Mouse (Mus musculus) midbrain, embryonic 14.5 days (tissue): ENCODE results near the gene Dph3. TPM values are rescaled to one million over a fixed set of nuclear protein-coding genes. Genes with fewer than 3 reads are reported as not detected.
A peak's percentile ranks its signal among the peaks of the same experiment; 100 is the strongest.

Source experiments
- ATAC-seq: fragments of 200-750 bp; cut with Nextera tagmentation; 2 replicates; pipeline ENCODE4 v1.8.0; 2017; ENCODE audit warnings: moderate number of reproducible peaks, moderate library complexity; ENCODE audit not compliant: low FRiP score, low TSS enrichment
- DNase-seq: peaks from one replicate; pipeline ENCODE4 v3.0.0-alpha.2; 2015
- H3K27ac ChIP-seq: fragments of 300-500 bp; sonication (generic); replicated peaks from 2 replicates; pipeline ENCODE4 v1.5.1; 2014; ENCODE audit warnings: mild to moderate bottlenecking, low read depth, low read length, moderate library complexity
- H3K27me3 ChIP-seq: fragments of 300-500 bp; sonication (generic); 2 replicates; pipeline ENCODE4 v1.6.1; 2014; ENCODE audit warnings: low read length, control low read depth, mixed read lengths; ENCODE audit not compliant: control insufficient read depth, insufficient read depth
- H3K36me3 ChIP-seq: fragments of 300-500 bp; sonication (generic); 2 replicates; pipeline ENCODE4 v1.6.1; 2014; ENCODE audit warnings: low read length, control low read depth; ENCODE audit not compliant: control insufficient read depth, insufficient read depth
- H3K4me1 ChIP-seq: fragments of 300-500 bp; sonication (generic); 2 replicates; pipeline ENCODE4 v1.6.1; 2014; ENCODE audit warnings: mild to moderate bottlenecking, antibody characterized with exemption, low read length, control low read depth; ENCODE audit not compliant: control insufficient read depth, insufficient read depth
- H3K4me2 ChIP-seq: fragments of 300-500 bp; sonication (generic); 2 replicates; pipeline ENCODE4 v1.6.1; 2014; ENCODE audit warnings: mild to moderate bottlenecking, low read length, moderate library complexity
- H3K4me3 ChIP-seq: fragments of 300-500 bp; sonication (generic); replicated peaks from 2 replicates; pipeline ENCODE4 v1.5.1; 2014; ENCODE audit warnings: low read depth, low read length
- H3K9ac ChIP-seq: fragments of 300-500 bp; sonication (generic); replicated peaks from 2 replicates; pipeline ENCODE4 v1.6.1; 2014; ENCODE audit warnings: mild to moderate bottlenecking, low read length, moderate library complexity
- H3K9me3 ChIP-seq: fragments of 300-500 bp; sonication (generic); 2 replicates; pipeline ENCODE4 v1.6.1; 2016; ENCODE audit warnings: low read length, control low read depth, mixed read lengths; ENCODE audit not compliant: control insufficient read depth
- WGBS: fragments of 180-500 bp; shearing (Covaris S2); extraction: QIAGEN DNeasy Blood & Tissue Kit; methylation state at CpG from one replicate; pipeline ENCODE4 v1.1.7; 2014; 5-methylcytosine and 5-hydroxymethylcytosine counted together
- polyA plus RNA-seq: library from polyadenylated mRNA; unstranded; fragments of >200 nt; fragmentation: Nextera tagmentation; extraction: Ambion mirVana; gene quantifications from 2 replicates; pipeline ENCODE4 v1.2.1, GENCODE M21; 2014

Dph3 gene
- polyA plus RNA-seq, 1 experiment from 2014 or later, result 93.2 TPM

GRCm38 (mm10) chr14:32081026-32081425, 4.5 kb downstream of the Dph3 start:
- ATAC-seq (no peak), DNase-seq (no peak)
- Histone ChIP-seq H3K9me3 (no peaks in the 10 kb centered on the region), H3K4me2 (no peak overlapping the region), H3K27me3 (no peaks in the 10 kb centered on the region), H3K4me3 (no peak overlapping the region), H3K9ac (no peak overlapping the region), H3K4me1 (peaks cover 10% of the 10 kb centered on the region), H3K36me3 (peaks cover 27% of the 10 kb centered on the region), H3K27ac (no peak overlapping the region)
- 86% methylated on average over 10 of the region's 10 CpGs for WGBS

GRCm38 (mm10) chr14:32076896-32077575, 8.5 kb downstream of the Dph3 start:
- 56% methylated on average over 8 of the region's 8 CpGs for WGBS
- Histone ChIP-seq H3K27me3 (no peaks in the 10 kb centered on the region), H3K9ac (no peak overlapping the region), H3K4me1 (no peaks in the 10 kb centered on the region), H3K36me3 (peaks cover 16% of the 10 kb centered on the region), H3K4me2 (no peak overlapping the region), H3K4me3 (no peak overlapping the region), H3K27ac (no peak overlapping the region), H3K9me3 (no peaks in the 10 kb centered on the region)
- no peak; the same call in 1 of the 2 replicates for ATAC-seq
- peak; percentile 85 for DNase-seq

GRCm38 (mm10) chr14:32073901-32074300, 11.6 kb downstream of the Dph3 start:
- no peak overlapping the region for H3K4me2 ChIP-seq
- H3K27ac ChIP-seq, result no peak overlapping the region
- H3K9me3 ChIP-seq, result no peaks in the 10 kb centered on the region
- no peaks in the 10 kb centered on the region for H3K4me1 ChIP-seq
- no peaks in the 10 kb centered on the region for H3K27me3 ChIP-seq
- H3K9ac ChIP-seq, result 0 out of 2 replicates have a peak overlapping the region, but pooled peaks have one; percentile 12
- H3K36me3 ChIP-seq, result no peaks in the 10 kb centered on the region
- no peak overlapping the region for H3K4me3 ChIP-seq
- 73% methylated on average over 7 of the region's 7 CpGs for WGBS
- ATAC-seq (no peak), DNase-seq (no peak)

- Histone ChIP-seq H3K9ac (0 out of 2 replicates have a peak overlapping the region, but pooled peaks have one; percentile 12), H3K4me2 (no peak overlapping the region), H3K36me3 (no peaks in the 10 kb centered on the region), H3K27me3 (no peaks in the 10 kb centered on the region), H3K4me1 (no peaks in the 10 kb centered on the region), H3K9me3 (no peaks in the 10 kb centered on the region), H3K27ac (no peak overlapping the region), H3K4me3 (no peak overlapping the region)
- DNase-seq, result no peak
- no peak for ATAC-seq
- 55% methylated on average over 8 of the region's 8 CpGs for WGBS
Measured at GRCm38 (mm10) chr14:32073211-32073685, 12.3 kb downstream of the Dph3 start.

GRCm38 (mm10) chr14:32072807-32073206, 12.7 kb downstream of the Dph3 start:
- Histone ChIP-seq H3K4me3 (no peak overlapping the region), H3K27ac (no peak overlapping the region), H3K36me3 (no peaks in the 10 kb centered on the region), H3K27me3 (no peaks in the 10 kb centered on the region), H3K4me2 (no peak overlapping the region), H3K9me3 (no peaks in the 10 kb centered on the region), H3K9ac (no peak overlapping the region), H3K4me1 (no peaks in the 10 kb centered on the region)
- ATAC-seq, result no peak
- no peak for DNase-seq

- ATAC-seq (no peak), DNase-seq (no peak)
- H3K9me3 ChIP-seq, result no peaks in the 10 kb centered on the region; the same call in 1 of the 2 replicates
- no peaks in the 10 kb centered on the region for H3K27me3 ChIP-seq
- H3K9ac ChIP-seq, result no peak overlapping the region
- H3K4me1 ChIP-seq, result no peaks in the 10 kb centered on the region
- H3K27ac ChIP-seq, result no peak overlapping the region
- H3K4me2 ChIP-seq, result no peak overlapping the region
- 87% methylated on average over 4 of the region's 4 CpGs for WGBS
- no peaks in the 10 kb centered on the region for H3K36me3 ChIP-seq
- no peak overlapping the region for H3K4me3 ChIP-seq
Measured at GRCm38 (mm10) chr14:32061398-32061797, 24.1 kb downstream of the Dph3 start.

GRCm38 (mm10) chr14:32057664-32058063, 27.9 kb downstream of the Dph3 start:
- 89% methylated on average over 4 of the region's 4 CpGs for WGBS
- H3K4me2 ChIP-seq, result no peak overlapping the region
- no peak overlapping the region for H3K9ac ChIP-seq
- no peak for DNase-seq
- no peak for ATAC-seq
- no peak overlapping the region for H3K4me3 ChIP-seq
- H3K4me1 ChIP-seq, result no peaks in the 10 kb centered on the region
- H3K27me3 ChIP-seq, result no peaks in the 10 kb centered on the region
- no peaks in the 10 kb centered on the region for H3K36me3 ChIP-seq
- no peaks in the 10 kb centered on the region for H3K9me3 ChIP-seq
- no peak overlapping the region for H3K27ac ChIP-seq

GRCm38 (mm10) chr14:32056675-32057074, 28.9 kb downstream of the Dph3 start:
- 96% methylated on average over 2 of the region's 2 CpGs for WGBS
- Histone ChIP-seq H3K27me3 (no peaks in the 10 kb centered on the region), H3K27ac (no peak overlapping the region), H3K36me3 (no peaks in the 10 kb centered on the region), H3K9me3 (no peaks in the 10 kb centered on the region), H3K9ac (no peak overlapping the region), H3K4me3 (no peak overlapping the region), H3K4me2 (no peak overlapping the region), H3K4me1 (no peaks in the 10 kb centered on the region)
- DNase-seq, result no peak
- no peak for ATAC-seq

- Histone ChIP-seq H3K4me1 (no peaks in the 10 kb centered on the region), H3K36me3 (no peaks in the 10 kb centered on the region), H3K9me3 (no peaks in the 10 kb centered on the region), H3K4me2 (no peak overlapping the region), H3K4me3 (no peak overlapping the region), H3K9ac (no peak overlapping the region), H3K27me3 (no peaks in the 10 kb centered on the region), H3K27ac (no peak overlapping the region)
- WGBS, result 89% methylated on average over 8 of the region's 8 CpGs
- ATAC-seq, result no peak
- DNase-seq, result no peak
Measured at GRCm38 (mm10) chr14:32055781-32056180, 29.7 kb downstream of the Dph3 start.
